Mouse (Mus musculus) embryo, embryonic 11.5 days (tissue): Measurements from ENCODE around the gene Aox1.

Experiments
- DNase-seq: peaks from one replicate; pipeline ENCODE4 v3.0.0-alpha.2; 2012; ENCODE audit warnings: low read depth, low spot score

The Aox1 gene

GRCm38 (mm10) chr1:58107066-58107465, 77.3 kb downstream of the Aox1 start:
- DNase-seq = no peak

- DNase-seq = no peak
Measured at GRCm38 (mm10) chr1:58110241-58110640, 80.5 kb downstream of the Aox1 start.

GRCm38 (mm10) chr1:58111315-58111714, 81.6 kb downstream of the Aox1 start:
- DNase-seq = no peak

GRCm38 (mm10) chr1:58112880-58113279, 83.1 kb downstream of the Aox1 start, which contains the start of gene Aox3:
Aox3 (plus strand) TSS chr1:58113130.
- DNase-seq = peak; percentile 46

GRCm38 (mm10) chr1:58113441-58113840, 83.7 kb downstream of the Aox1 start:
- DNase-seq = no peak

GRCm38 (mm10) chr1:58114021-58114560, 84.4 kb downstream of the Aox1 start:
- DNase-seq = no peak

GRCm38 (mm10) chr1:58114666-58115375, 85.1 kb downstream of the Aox1 start:
- DNase-seq = no peak

GRCm38 (mm10) chr1:58118231-58118630, 88.5 kb downstream of the Aox1 start:
- no peak for DNase-seq

- DNase-seq = no peak
Measured at GRCm38 (mm10) chr1:58124901-58125300, 95.2 kb downstream of the Aox1 start.

GRCm38 (mm10) chr1:58137891-58138290, 108.2 kb downstream of the Aox1 start:
- DNase-seq = no peak

- no peak for DNase-seq
Measured at GRCm38 (mm10) chr1:58138986-58139385, 109.3 kb downstream of the Aox1 start.

GRCm38 (mm10) chr1:58140607-58141006, 110.9 kb downstream of the Aox1 start:
- no peak for DNase-seq

GRCm38 (mm10) chr1:58144384-58145069, 114.8 kb downstream of the Aox1 start:
- no peak for DNase-seq

GRCm38 (mm10) chr1:58146026-58146425, 116.3 kb downstream of the Aox1 start:
- DNase-seq = no peak

GRCm38 (mm10) chr1:58147776-58148175, 118.0 kb downstream of the Aox1 start:
- DNase-seq = no peak

- no peak for DNase-seq
Measured at GRCm38 (mm10) chr1:58152247-58152646, 122.5 kb downstream of the Aox1 start.
